Comparison of ENCODE assay signal across 32 mouse cellular contexts in genomic region chrX:103311723-103312122, GRCm38 (mm10). TPM values are rescaled to one million over a fixed set of nuclear protein-coding genes. Genes with fewer than 3 reads are reported as not detected.
"Had no signal": no experiment of that assay in that cellular context is flagged by ENCODE, and none has a peak within 500 bp of the region (broad histone marks: within the 10 kb centered on the region; RNA-seq: fewer than 3 reads in every experiment).

No protein-coding gene starts in this region.

- H3K9me3 ChIP-seq: heart, embryonic 13.5 days; heart, embryonic 15.5 days; hindbrain, embryonic 13.5 days; hindbrain, embryonic 15.5 days; kidney, embryonic 15.5 days; limb, embryonic 13.5 days; limb, embryonic 15.5 days; liver, embryonic 12.5 days had no signal

- DNase-seq: gastrocnemius, adult 2 months; gastrocnemius, postnatal 10 days; gastrocnemius, postnatal 36 days; heart, adult 11 months; heart, adult 2 months; heart, postnatal 14 days; heart, postnatal 36 days; kidney, adult 11 months; kidney, adult 2 months; kidney, adult 9 months; kidney, postnatal 14 days; kidney, postnatal 36 days; layer of hippocampus, adult 9-11 months; layer of hippocampus, postnatal 36 days; left cerebral cortex, postnatal 4 days had no signal

- H3K4me1 ChIP-seq: heart, embryonic 13.5 days; heart, embryonic 15.5 days; hindbrain, embryonic 13.5 days; hindbrain, embryonic 15.5 days; kidney, embryonic 15.5 days; limb, embryonic 13.5 days; limb, embryonic 15.5 days; liver, embryonic 12.5 days had no signal

- H3K27me3 ChIP-seq: limb, embryonic 15.5 days had no signal

- H3K36me3 ChIP-seq: heart, embryonic 13.5 days; heart, embryonic 15.5 days; hindbrain, embryonic 13.5 days; hindbrain, embryonic 15.5 days; kidney, embryonic 15.5 days; limb, embryonic 13.5 days; limb, embryonic 15.5 days; liver, embryonic 12.5 days had no signal

- H3K4me3 ChIP-seq: gastrocnemius, adult 2 months; heart, adult 2 months; heart, embryonic 13.5 days; heart, embryonic 15.5 days; hindbrain, embryonic 13.5 days; hindbrain, embryonic 15.5 days; kidney, embryonic 15.5 days; limb, embryonic 13.5 days; limb, embryonic 15.5 days; liver, embryonic 12.5 days had no signal

RNA-seq across cellular contexts. Expression of gene Cdx4, which starts 9.5 kb away (rescaled TPM):
- total RNA-seq: gastrocnemius, adult 2 months; gastrocnemius, postnatal 10 days; gastrocnemius, postnatal 36 days; heart, adult 2 months; heart, postnatal 14 days; heart, postnatal 36 days; hematopoietic stem cell, adult 5-6 weeks; hindbrain, postnatal 0 days; layer of hippocampus, adult 18-20 months; layer of hippocampus, adult 8-10 months; layer of hippocampus, postnatal 14 days; layer of hippocampus, postnatal 36 days; left cerebral cortex, adult 18-20 months; left cerebral cortex, adult 8-10 months; left cerebral cortex, postnatal 10 days; left cerebral cortex, postnatal 25 days; left cerebral cortex, postnatal 4 days had no signal
